Mouse (Mus musculus): ENCODE measurements around the gene Trp73.

Gene Trp73

GRCm38 (mm10) chr4:154140182-154140212, at the start of gene Trp73:
Gene Trp73, minus strand, starts transcription at chr4:154140208.
- DNase-seq (ENCODE audit: low read depth, low spot score) = no peak

GRCm38 (mm10) chr4:154188948-154189347, 48.9 kb upstream of the Trp73 start:
- no peak for DNase-seq (ENCODE audit: low read depth, low spot score)

GRCm38 (mm10) chr4:154186002-154186537, 46.1 kb upstream of the Trp73 start:
- no peak for DNase-seq (ENCODE audit: low read depth, low spot score)

- DNase-seq (ENCODE audit: low read depth, low spot score) = no peak
Measured at GRCm38 (mm10) chr4:154185001-154185400, 45.0 kb upstream of the Trp73 start.

- DNase-seq (ENCODE audit: low read depth, low spot score) = no peak
Measured at GRCm38 (mm10) chr4:154183566-154183965, 43.6 kb upstream of the Trp73 start.

GRCm38 (mm10) chr4:154181001-154181400, 41.0 kb upstream of the Trp73 start:
- no peak for DNase-seq (ENCODE audit: low read depth, low spot score)

GRCm38 (mm10) chr4:154177257-154177656, 37.2 kb upstream of the Trp73 start:
- no peak for DNase-seq (ENCODE audit: low read depth, low spot score)

- DNase-seq (ENCODE audit: low read depth, low spot score) = no peak
Measured at GRCm38 (mm10) chr4:154171931-154172604, 32.1 kb upstream of the Trp73 start.

- no peak for DNase-seq (ENCODE audit: low read depth, low spot score)
Measured at GRCm38 (mm10) chr4:154171151-154171930, 31.3 kb upstream of the Trp73 start.

- no peak for DNase-seq (ENCODE audit: low read depth, low spot score)
Measured at GRCm38 (mm10) chr4:154170506-154171150, 30.6 kb upstream of the Trp73 start, which contains the start of gene Megf6. Gene Megf6, plus strand, starts transcription at chr4:154170730.

GRCm38 (mm10) chr4:154170021-154170420, 30.0 kb upstream of the Trp73 start:
- no peak for DNase-seq (ENCODE audit: low read depth, low spot score)

- peak; percentile 54 for DNase-seq (ENCODE audit: low read depth, low spot score)
Measured at GRCm38 (mm10) chr4:154167053-154167452, 27.0 kb upstream of the Trp73 start.

- peak; percentile 81 for DNase-seq (ENCODE audit: low read depth, low spot score)
Measured at GRCm38 (mm10) chr4:154163296-154163695, 23.3 kb upstream of the Trp73 start.

- DNase-seq (ENCODE audit: low read depth, low spot score) = peak; percentile 94
Measured at GRCm38 (mm10) chr4:154160538-154161390, 20.8 kb upstream of the Trp73 start, which contains the start of gene Tprgl. Gene Tprgl, minus strand, starts transcription at chr4:154160666.

- peak; percentile 39 for DNase-seq (ENCODE audit: low read depth, low spot score)
Measured at GRCm38 (mm10) chr4:154159961-154160537, 20.0 kb upstream of the Trp73 start.

GRCm38 (mm10) chr4:154159002-154159401, 19.0 kb upstream of the Trp73 start:
- DNase-seq (ENCODE audit: low read depth, low spot score) = peak; percentile 90

- no peak for DNase-seq (ENCODE audit: low read depth, low spot score)
Measured at GRCm38 (mm10) chr4:154157970-154158662, 18.1 kb upstream of the Trp73 start.

GRCm38 (mm10) chr4:154156050-154156449, 16.0 kb upstream of the Trp73 start:
- no peak for DNase-seq (ENCODE audit: low read depth, low spot score)

- DNase-seq (ENCODE audit: low read depth, low spot score) = no peak
Measured at GRCm38 (mm10) chr4:154154104-154154503, 14.1 kb upstream of the Trp73 start.

GRCm38 (mm10) chr4:154146342-154146741, 6.3 kb upstream of the Trp73 start:
- no peak for DNase-seq (ENCODE audit: low read depth, low spot score)

- DNase-seq (ENCODE audit: low read depth, low spot score) = no peak
Measured at GRCm38 (mm10) chr4:154144712-154145111, 4.7 kb upstream of the Trp73 start.

Data from 3T3-L1 (cell line).